Mouse (Mus musculus): ENCODE results near the gene Kcnip1.

Gene Kcnip1

DNA sequence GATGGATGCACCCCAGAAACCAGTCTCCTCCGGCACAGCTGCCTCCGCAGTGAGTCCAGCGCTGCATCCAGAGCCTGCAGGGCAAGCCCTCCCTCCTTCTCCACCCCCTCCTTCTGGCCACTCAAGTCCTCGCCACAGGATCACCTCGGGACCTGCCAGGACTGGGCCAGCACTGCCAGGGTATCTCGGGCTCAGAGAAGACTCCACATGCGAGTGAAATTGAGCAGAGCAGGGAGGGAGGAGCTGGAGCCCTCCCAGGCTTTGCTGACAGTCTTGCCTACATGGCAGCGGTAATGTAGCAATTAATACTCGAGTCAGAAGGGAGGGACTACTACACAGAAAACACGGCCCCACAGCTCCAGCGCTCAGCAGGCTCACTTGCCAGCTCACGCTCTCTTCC is at the start of gene Kcnip1:
Gene Kcnip1, minus strand, starts transcription at position 215 of the 400 bp plus-strand sequence.
- no peak for DNase-seq

DNA sequence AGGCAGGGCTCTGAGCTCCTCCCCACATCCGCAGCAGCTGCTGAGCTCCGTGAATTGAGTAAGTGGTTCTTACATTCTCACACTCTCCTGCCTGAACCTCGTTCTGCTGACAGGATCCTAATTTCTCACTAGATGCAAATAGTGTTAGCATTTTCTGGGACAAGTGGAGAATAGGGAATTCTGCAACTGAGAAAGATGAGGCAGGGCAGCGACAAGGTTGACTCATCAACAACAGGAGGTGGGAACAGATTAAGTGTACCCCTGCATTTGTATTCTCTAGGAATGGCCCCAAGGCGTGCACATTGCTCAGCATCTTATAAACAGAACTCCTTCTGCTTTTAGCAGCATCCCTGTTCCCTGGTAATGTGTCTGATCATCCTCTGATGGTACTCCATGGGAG is 47.1 kb upstream of the Kcnip1 start:
- DNase-seq = no peak

DNA sequence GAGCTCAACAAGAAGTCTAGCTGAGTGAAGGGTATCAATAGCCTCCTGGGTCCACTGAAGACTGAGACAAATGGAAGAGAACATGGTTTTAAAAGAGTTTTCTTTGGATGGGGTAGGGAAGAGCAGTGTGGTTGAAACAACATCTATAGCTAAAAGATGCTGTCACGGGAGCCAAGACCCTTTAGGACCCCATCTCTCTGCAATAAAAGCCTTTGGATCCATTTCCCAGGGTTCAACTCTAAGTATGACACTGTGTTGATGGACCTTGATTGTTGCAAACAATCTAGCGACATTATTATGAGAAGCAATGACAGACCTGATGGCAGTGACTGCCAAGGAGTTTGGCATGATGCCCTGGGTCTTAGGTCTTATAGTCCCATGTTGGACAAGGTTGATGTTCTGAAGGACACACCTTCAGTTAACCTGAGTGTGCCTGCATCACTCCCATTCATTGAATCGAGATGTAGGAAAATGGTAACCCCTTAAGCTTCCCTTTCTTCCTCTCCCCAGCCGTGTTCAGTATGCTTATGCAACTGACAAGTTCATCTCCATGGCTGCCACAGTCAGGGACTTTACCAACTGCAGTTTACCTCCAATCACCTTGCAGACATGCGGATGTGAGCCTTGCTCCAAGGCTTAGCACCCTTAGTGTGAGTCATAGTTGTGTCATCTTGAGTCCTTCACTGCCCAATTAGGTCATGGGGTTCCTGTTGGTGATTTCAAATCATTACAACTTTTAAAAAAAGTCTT is 43.1 kb upstream of the Kcnip1 start:
- DNase-seq = no peak

DNA sequence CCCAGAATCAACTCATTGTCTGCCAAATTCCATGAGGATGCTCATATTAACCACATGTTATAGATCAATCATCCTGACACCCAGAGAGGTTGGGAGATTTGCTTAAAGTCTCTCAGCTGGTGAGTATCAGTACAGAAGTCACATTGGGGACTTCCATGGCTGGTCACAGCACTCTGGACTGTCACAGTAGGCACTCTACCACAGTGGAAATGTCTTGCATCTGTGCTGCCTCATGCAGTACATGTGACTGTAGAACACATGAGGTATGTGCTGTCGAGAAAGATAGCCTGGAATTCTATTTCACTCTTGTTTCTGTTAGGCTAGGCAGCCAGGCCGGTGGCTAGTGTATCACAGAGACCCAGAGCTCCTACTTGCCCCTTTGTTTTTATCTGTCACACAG is 41.8 kb upstream of the Kcnip1 start:
- no peak for DNase-seq

DNA sequence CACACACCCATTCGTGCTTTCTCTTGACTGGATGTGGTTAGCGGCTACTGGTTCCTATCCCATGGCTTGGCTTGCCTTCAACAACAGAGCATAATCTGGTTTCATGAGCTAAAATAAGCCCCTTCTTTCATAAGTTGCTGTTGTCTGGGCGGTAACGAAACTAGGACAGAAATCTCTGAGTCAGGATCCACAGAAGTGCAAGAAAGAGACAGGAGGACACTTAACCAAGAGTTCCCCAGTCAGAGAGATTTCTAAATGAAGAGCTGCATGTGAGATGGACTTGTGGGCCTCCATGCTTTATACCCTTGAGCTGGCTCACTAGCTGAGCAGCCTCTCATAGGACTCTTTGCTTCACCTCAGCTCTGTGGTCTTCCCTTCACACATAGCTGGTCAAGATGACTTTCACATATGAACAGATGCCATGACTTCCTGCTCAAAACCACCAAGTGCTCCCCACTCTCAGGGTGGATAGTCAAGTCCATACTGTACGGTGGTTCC is 41.1 kb upstream of the Kcnip1 start:
- DNase-seq = no peak

DNA sequence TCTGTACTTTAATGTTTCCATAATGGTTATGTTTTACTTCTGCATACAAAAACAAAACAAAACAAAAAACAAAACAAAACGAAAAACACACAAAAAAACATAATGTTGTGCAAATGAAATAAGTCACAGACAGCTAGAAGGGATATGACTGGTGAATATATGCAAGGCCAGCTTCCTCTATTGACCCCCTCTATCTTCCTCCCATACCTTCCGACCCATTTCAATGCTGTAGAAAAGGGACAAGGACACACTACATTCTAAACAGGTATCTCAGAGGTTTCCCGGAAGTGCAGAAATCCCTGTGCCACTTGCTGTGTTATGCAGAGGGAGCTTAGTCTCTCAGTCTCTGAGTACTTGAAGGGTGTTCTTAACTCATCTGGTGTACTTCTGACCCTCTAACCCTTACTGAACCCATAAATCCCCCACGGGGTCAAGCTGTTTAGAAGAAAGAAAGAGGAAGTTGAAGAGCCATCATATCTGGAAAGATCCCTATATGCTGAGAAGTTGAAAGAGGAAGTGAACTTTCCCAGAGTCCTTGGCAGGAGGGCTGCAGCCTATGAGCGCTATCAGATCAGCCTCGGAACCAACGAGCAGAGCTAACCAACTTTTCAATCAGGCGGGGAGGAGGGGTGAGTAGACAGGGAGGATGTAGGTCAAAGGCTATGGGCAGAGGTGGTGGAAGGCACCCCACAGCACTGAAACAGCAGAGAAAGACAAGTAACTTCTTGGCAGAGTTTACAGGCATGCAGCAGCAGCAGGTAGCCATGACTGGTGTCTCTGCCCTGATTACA is 38.3 kb upstream of the Kcnip1 start:
- DNase-seq = peak; percentile 50

DNA sequence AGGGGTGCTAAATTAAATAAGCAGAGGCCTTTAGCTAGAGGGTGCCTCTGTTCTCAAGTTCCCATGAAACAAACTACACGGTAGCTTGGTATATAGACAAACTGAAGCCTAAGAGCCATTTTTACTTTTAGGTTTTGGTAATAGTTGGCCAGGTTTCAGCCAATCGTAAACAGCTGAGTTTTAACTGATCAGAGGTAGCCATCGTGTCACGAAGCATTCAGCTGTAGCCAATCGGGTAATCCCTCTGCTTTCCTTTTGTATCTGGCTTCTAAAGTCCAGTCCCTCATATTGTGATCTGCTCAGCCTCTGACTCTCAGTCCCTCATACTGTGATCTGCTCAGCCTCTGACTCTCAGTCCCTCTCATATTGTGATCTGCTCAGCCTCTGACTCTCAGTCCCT is 36.7 kb upstream of the Kcnip1 start:
- no peak for DNase-seq

DNA sequence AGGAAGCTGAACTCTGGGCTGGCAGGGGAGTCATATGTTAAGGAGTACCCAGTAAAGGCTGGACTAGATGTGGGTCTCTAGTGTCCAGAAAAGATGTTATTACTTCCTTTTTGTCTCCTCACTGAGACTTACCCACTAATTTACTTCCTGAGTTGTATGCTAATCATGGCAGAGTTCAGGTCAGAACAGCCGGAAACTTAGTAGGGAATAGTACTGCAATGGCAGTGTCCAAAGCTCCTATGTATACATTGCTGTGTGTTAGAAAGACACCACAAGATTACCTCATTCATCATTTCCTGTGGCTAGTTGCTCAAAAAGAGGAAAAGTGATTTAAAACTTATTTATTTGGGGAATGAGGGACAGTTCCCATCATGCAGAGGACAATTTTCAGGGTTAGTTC is 32.1 kb upstream of the Kcnip1 start:
- no peak for DNase-seq

DNA sequence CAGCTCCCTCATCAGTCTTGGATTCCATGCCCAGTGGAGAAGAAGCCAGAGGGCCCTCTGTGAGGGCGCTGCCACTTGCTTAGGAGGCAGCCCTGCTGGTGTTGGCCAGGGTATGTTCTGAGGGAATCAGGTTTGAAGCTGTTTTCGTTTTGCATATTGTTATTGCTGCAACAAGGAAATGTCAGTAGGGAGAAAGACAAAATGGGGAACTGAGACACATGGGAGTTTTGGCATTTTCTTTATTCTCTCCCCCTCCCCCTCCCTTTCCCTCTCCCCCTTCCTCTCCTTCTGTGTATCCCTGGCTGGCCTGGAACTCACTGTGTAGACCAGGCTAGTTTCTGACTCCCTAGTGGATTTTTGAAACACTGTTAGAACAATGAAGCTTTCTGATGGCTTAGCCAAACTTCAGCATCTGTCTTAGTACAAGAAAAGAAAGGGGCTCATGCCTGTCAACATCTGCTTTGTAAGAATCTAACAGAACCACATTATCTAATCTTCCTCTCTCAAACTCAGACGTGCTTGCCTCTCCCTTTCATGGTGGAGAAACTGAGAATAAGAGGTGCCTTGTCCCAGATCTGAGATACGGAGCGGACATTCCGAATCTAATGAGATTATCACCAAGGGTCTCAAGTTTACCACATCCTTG is 19.2 kb upstream of the Kcnip1 start:
- DNase-seq = no peak

DNA sequence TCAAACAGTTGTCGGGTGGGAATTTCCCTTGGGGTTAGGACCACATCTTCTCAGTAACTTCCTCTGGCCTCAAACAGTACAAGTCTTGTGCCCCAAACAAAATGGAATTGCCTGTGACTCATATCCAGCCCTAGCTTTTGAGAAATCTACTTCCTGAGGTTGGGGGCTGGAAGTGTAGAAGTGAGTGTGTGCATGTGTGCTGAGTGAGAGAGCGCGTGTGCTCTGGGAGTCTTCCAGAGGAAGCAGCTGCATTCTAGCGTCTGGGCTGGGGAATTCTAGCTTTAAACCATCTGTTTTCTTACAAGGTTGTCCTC is 17.9 kb upstream of the Kcnip1 start:
- no peak for DNase-seq

DNA sequence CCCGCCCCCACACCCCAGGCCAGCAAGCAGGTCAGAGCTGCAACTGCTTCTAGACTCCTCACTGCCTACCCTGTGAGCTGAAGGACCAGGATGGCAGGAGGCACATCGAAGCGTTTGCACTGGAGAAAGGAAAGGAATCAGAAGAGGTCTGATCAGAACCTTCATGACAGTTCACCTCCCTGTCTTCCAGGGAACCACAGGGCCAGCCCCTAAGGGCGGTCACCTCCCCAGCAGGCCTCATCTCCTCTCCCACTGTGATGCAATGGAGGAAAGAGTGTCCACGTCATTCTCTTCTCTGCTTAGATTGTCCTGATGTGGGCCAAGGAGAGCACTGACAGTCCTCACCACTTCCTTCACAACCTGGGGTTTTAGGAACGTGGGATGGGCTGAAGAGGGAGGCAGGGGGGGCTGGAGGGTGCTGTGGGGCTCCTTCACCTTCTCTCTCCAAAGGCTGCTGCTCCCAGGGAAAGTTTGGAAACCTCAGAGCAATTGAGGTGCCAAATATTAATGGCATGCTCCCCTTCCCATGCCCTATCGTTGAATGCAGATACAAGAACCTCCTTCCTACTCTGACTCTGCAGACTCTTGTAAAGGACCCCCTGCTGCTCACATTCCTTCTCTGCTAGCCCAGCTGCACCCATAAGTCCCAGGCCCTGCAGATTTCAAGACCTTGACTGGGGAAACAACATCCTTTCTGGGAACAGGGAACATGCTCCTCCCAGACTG is 17.3 kb upstream of the Kcnip1 start:
- DNase-seq = no peak

DNA sequence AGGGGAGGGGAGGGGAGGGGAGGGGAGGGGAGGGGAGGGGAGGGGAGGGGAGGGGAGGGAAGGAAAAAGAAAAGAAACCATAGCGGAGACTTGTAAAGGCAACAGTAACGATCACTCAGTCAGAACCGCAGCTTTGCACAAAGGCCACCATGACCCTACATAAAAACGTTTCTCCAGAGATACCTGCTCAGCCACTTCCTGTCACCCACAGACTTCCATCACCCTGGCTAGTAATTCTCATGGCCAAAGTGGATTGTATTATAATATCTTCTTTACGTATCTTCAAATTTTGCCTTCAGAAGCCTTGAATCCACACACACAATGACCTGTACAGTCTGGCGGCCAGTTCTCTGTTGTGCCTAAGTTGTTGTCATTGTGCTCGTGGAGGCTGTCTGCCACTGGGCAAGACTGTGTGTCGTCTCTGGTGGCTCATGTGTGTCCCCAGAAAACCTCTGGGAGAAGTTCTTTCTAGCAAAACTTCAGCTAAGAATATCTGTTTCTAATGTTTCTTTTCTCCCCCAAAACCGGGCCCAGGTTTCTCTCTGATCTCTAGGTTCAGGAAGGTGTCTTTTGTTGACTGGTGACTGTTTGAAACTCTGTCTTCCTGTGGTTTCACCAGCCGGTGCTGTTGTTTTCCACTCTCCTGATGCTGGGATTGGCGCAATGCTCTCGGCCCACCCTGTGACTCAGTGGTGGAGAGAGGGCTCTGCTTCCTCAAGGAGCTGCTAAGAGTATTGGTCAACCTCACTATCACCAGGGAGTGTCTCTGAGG is 16.6 kb upstream of the Kcnip1 start:
- no peak for DNase-seq

DNA sequence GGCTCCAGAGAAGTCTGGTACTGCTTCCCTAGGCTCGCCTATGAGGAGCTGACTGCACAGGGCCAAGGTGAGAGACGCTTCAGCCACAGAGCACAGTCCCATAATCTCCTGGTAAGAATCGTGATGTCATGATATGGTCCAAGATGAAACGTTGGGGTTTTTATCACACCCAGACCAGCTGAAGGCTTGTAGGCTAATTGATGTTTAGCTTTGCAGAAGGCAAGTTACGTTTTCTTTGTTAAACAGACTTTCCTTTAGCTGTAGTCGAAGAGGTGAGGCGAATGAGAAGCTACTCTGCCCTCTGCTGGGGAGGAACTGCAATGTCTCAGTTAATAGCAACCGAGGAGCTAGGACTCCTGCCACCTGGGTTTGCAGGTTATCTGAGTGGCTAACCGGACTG is 15.8 kb upstream of the Kcnip1 start:
- DNase-seq = peak; percentile 63

DNA sequence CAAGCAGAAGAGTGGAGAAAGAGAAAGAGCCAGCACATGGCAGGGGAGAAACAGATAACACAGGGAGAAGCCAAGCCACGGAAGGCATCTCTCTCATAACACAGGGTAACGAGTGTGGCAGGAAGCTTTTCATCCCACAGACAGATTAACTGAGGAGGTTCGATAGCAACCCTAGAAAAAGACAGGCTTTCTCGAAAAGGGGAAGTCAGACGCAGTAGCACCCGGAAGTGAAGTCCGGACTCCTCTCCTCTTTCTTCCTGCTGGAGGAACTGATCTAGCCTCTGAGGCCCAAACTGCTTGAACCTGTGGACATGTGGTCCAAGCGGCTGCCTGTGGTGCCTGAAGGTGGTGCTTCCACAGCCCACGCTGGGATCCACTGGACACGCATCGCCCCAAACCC is 15.3 kb upstream of the Kcnip1 start:
- peak; percentile 29 for DNase-seq

DNA sequence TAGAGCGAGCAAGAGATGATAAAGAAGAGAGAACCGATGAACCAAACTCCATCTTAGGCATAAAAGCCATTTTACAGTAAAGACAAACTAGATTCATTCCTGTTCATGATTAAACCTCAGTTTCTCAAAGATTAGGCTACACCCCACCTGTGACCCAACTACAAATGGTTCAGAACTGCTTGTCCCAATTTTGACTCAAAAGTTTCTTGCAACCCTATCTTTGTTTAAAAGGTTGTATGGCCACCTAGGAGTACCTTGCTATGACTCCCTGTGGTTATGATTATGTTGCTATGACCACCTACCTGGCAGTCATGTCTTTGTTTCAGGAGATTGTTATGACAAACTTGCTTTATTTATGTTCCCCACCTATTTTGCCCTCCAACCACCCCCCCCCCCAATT is 14.7 kb upstream of the Kcnip1 start:
- no peak for DNase-seq

DNA sequence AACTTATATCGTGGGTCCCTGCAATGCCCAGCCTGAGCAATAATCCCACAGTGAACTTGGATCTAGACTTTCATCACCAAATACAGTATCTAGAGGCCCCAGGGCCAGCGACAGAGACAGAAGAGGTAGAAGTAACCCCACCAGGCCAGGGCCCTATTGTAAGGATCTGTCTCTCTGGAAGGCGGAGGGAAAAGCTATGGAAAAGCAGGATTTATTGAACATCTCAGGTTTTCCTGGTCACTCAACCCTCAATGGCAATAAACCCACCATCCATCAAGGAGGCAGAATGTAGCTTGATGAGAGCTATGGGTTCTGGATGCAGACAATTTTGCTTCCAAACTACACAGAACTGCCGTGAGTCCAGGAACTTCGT is 9.6 kb upstream of the Kcnip1 start:
- no peak for DNase-seq

DNA sequence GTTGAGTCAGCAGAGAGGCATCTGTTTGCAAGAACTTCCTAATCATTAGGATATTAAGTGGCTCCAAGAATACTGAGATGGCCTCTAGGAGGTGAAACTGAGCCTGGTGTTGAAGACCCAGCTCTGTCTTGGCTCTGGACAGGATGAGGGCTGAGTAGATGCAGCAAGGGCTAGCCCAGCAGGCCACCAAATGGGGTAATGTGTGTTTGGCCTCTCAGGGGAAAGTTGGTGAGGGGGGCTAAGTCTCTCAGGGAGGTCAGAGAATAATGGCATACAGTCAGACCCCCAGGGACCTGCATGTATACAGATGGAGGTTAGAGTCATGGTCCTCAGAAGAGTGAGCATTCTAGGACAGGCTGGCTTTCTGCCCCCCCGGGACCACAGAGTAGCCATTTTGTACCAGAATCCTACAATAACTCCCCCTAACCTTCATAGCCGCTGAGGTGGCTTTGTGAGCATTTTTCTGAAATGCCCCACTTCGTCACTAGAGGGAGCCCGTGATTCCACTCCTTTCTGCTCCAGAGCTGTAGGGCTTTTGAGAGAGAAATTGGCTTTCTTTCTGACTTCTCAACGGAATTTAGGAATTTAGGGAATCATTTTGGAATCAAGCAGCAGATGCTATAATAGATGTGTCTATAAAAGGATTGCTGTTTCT is 9.1 kb upstream of the Kcnip1 start:
- DNase-seq = peak; percentile 50

DNA sequence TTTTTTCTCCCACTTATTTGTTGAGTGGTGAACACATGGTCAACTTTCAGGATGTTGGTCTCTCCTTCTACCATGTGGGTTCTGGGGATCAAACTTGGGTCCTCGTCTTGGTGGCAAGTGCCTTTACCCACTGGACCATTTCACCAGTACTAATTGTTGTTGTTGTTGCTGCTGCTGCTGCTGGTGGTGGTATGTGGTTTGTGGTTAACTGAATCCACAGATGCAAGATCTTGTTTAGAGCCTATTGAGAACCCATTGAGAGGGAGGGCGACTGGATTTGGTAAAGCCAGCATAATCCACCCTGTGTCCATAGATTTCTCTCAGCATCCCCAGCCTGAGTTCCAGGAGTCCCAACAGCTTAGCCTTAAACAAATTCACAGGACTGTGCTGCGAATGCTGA is 7.5 kb upstream of the Kcnip1 start:
- DNase-seq = no peak

DNA sequence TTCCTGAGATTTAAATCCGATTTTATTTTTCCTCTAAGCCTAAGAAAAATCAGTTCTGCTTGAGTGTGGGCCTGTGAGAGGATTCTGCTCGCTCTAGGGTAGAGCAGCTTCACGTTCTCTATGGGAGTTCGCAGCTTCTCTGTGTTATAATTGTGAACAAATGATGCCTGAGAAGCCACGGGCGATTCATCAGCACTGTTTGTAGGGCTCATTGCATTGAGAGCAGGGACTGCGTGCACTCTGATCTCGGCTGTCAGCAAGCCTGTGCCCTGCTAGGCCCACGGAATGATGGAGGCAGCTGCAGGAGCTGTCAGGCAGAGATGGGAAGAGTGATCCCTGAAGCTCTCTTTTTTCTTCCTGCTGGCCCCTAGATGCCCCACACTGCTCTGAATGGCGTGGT is 5.3 kb upstream of the Kcnip1 start:
- DNase-seq = no peak

DNA sequence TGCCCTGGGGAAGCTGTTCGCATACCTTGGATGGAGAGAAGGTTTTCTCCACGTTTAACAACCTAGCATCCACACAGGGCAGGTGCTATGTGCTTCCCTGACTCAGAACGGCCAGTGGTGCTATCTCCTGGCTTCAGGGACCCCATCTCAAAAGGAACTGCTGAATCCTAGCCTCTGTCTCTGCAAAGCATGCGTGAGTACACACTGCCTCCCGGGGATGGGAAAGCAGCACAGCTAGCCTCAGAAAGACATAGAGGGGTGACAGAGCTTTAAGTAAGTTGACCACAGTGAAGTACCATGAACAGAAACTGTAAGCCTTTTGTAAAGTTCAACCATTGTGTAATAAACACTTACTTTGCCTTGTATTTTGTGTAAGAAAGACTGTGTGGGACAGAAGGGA is 544 bp upstream of the Kcnip1 start:
- DNase-seq = no peak

DNA sequence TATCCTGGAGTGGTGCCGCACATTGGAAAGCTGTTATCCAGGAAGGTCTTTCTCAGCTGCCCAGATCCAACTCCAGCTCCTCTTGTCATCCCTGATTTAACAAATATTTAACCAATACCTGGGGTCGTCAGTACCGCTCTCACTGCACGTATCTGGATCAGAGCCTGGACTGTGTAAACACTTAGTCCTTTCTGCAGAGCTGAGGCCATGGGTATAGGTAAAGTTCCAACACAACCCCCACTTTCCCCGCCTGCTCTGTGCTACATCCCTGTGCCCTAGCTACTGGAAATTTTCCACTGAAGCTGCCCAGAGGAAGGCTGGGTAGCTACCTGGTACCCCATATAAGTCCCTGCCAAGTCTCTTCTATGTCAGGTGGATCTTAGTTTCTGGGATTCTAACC is 3.0 kb downstream of the Kcnip1 start:
- no peak for DNase-seq

DNA sequence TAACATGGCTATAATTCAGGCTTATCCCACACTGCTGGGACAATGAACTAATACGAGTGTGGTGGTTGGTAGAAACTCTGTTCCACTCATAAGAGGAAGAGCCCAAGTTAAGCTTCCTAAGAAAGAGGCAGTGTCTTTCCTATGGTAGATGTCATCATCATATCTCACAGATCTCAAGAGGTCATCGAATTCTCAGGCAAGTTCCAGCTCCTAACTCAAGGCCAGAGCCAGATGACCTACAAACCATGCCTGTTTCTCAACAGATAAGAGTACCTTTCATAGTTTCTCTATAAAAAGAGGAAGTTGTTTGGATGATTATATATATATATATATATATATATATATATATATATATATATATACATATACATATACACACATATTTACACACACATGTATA is 6.4 kb downstream of the Kcnip1 start:
- no peak for DNase-seq

Measured in liver (tissue).